Mouse (Mus musculus) liver, adult 2 months (tissue): ENCODE results near the gene Serpinb8. TPM values are rescaled to one million over a fixed set of nuclear protein-coding genes. Genes with fewer than 3 reads are reported as not detected.
A peak's percentile ranks its signal among the peaks of the same experiment; 100 is the strongest.

Source experiments
- DNase-seq: peaks from one replicate; pipeline ENCODE4 v3.0.0-alpha.2; 2011; ENCODE audit warnings: low read depth, low spot score; ENCODE audit errors: extremely low read depth
- H3K27ac ChIP-seq: fragments of 200-500 bp; replicated peaks from 2 replicates; pipeline ENCODE4 v1.5.1; 2012; ENCODE audit warnings: low read depth, mild to moderate bottlenecking, control low read depth, inconsistent platforms, low read length; ENCODE audit not compliant: insufficient read depth
- H3K27me3 ChIP-seq: fragments of 200-500 bp; 2 replicates; pipeline ENCODE4 v1.6.1; 2012; ENCODE audit warnings: mild to moderate bottlenecking, moderate library complexity, low read length, inconsistent platforms; ENCODE audit not compliant: control insufficient read depth, insufficient read depth
- H3K36me3 ChIP-seq: fragments of 200-500 bp; 2 replicates; pipeline ENCODE4 v1.6.1; 2012; ENCODE audit warnings: low read length, inconsistent platforms; ENCODE audit not compliant: control insufficient read depth, insufficient read depth
- H3K4me1 ChIP-seq: fragments of 200-500 bp; 2 replicates; pipeline ENCODE4 v1.6.1; 2011; ENCODE audit warnings: low read length; ENCODE audit not compliant: control insufficient read depth, insufficient read depth
- H3K4me3 ChIP-seq: fragments of 200-500 bp; 2 replicates; pipeline ENCODE4 v1.5.1; 2011; ENCODE audit warnings: low read depth, mild to moderate bottlenecking, control low read depth, low read length, moderate library complexity; ENCODE audit not compliant: insufficient read depth
- H3K79me2 ChIP-seq: fragments of 200-500 bp; 2 replicates; pipeline ENCODE4 v1.6.1; 2012; ENCODE audit warnings: inconsistent platforms, mild to moderate bottlenecking, low read length, moderate library complexity; ENCODE audit not compliant: control insufficient read depth, insufficient read depth
- H3K9ac ChIP-seq: fragments of 200-500 bp; 2 replicates; pipeline ENCODE4 v1.6.1; 2012; ENCODE audit warnings: low read depth, mild to moderate bottlenecking, control low read depth, inconsistent platforms, low read length
- CTCF ChIP-seq: fragments of 200-500 bp; IDR thresholded peaks from 2 replicates; pipeline ENCODE4 v1.5.1; 2011; ENCODE audit warnings: low read depth, low read length, control low read depth
- POLR2A ChIP-seq: fragments of 200-500 bp; IDR thresholded peaks from 2 replicates; pipeline ENCODE4 v1.6.1; 2011; ENCODE audit warnings: low read length, control low read depth; ENCODE audit not compliant: insufficient read depth; ENCODE audit errors: extremely low read depth
- WGBS: fragments of 180-500 bp; shearing (Covaris S2); methylation state at CpG from one replicate; pipeline ENCODE4 v1.1.7; 2018; 5-methylcytosine and 5-hydroxymethylcytosine counted together
- polyA plus RNA-seq: library from polyadenylated mRNA; depleted of rRNA; stranded (reverse); fragments of >200 nt; gene quantifications from 2 replicates; pipeline ENCODE4 v1.2.3, GENCODE M21; 2012; rRNA removed
- total RNA-seq: library from RNA; depleted of rRNA; stranded (reverse); fragments of >200 nt; gene quantifications from 2 replicates; pipeline ENCODE4 v1.2.3, GENCODE M21; 2014; rRNA removed

Serpinb8 gene
- total RNA-seq (3.5 and 7.4 TPM in 2 replicates), polyA plus RNA-seq (2.1 and 2.5 TPM in 2 replicates)

- Histone ChIP-seq H3K9ac (peak within 1 kb of the TSS; percentile 32), H3K36me3 (no peaks in the 10 kb centered on the region), H3K4me1 (no peaks in the 10 kb centered on the region), H3K27me3 (no peaks in the 10 kb centered on the region), H3K4me3 (peak within 1 kb of the TSS; percentile 32), H3K27ac (peak within 1 kb of the TSS; percentile 24), H3K79me2 (no peaks in the 10 kb centered on the region)
- TF ChIP-seq POLR2A (no peak), CTCF (no peak)
- DNase-seq = peak; percentile 77
- 22% methylated on average over 10 of the region's 10 CpGs for WGBS
Observed at GRCm38 (mm10) chr1:107589691-107590470, at the start of gene Serpinb8. Serpinb8 (plus strand) TSS chr1:107590006.

- TF ChIP-seq POLR2A (no peak), CTCF (no peak)
- no peaks in the 10 kb centered on the region; the same call in 1 of the 2 replicates for H3K4me1 ChIP-seq
- H3K27me3 ChIP-seq = no peaks in the 10 kb centered on the region
- 26% methylated on average over 3 of the region's 3 CpGs for WGBS
- no peak overlapping the region for H3K4me3 ChIP-seq
- no peak overlapping the region for H3K27ac ChIP-seq
- peak; percentile 85 for DNase-seq
- H3K36me3 ChIP-seq = no peaks in the 10 kb centered on the region
- no peak overlapping the region for H3K9ac ChIP-seq
- H3K79me2 ChIP-seq = no peaks in the 10 kb centered on the region
Observed at GRCm38 (mm10) chr1:107559494-107559893, 30.3 kb upstream of the Serpinb8 start.

GRCm38 (mm10) chr1:107562110-107562509 lies 27.7 kb upstream of the Serpinb8 start:
- no peak overlapping the region for H3K4me3 ChIP-seq
- no peak for DNase-seq
- no peak for TF ChIP-seq POLR2A
- no peak for TF ChIP-seq CTCF
- no peaks in the 10 kb centered on the region for H3K36me3 ChIP-seq
- WGBS = 61% methylated on average over 1 of the region's 1 CpGs
- no peaks in the 10 kb centered on the region; the same call in 1 of the 2 replicates for H3K4me1 ChIP-seq
- H3K79me2 ChIP-seq = no peaks in the 10 kb centered on the region
- H3K27ac ChIP-seq = no peak overlapping the region
- no peaks in the 10 kb centered on the region for H3K27me3 ChIP-seq
- no peak overlapping the region for H3K9ac ChIP-seq

GRCm38 (mm10) chr1:107565644-107566043 lies 24.2 kb upstream of the Serpinb8 start:
- no peaks in the 10 kb centered on the region for H3K36me3 ChIP-seq
- H3K79me2 ChIP-seq = no peaks in the 10 kb centered on the region
- no peaks in the 10 kb centered on the region for H3K27me3 ChIP-seq
- DNase-seq = peak; percentile 49
- TF ChIP-seq POLR2A (no peak), CTCF (peak; percentile 26; the same call in 1 of the 2 replicates)
- H3K27ac ChIP-seq = no peak overlapping the region
- H3K4me1 ChIP-seq = no peaks in the 10 kb centered on the region
- no peak overlapping the region for H3K4me3 ChIP-seq
- H3K9ac ChIP-seq = no peak overlapping the region

GRCm38 (mm10) chr1:107576094-107576493 lies 13.7 kb upstream of the Serpinb8 start:
- no peak overlapping the region for H3K27ac ChIP-seq
- DNase-seq = no peak
- no peaks in the 10 kb centered on the region for H3K4me1 ChIP-seq
- H3K27me3 ChIP-seq = no peaks in the 10 kb centered on the region
- H3K79me2 ChIP-seq = no peaks in the 10 kb centered on the region
- no peak overlapping the region for H3K9ac ChIP-seq
- H3K36me3 ChIP-seq = no peaks in the 10 kb centered on the region
- TF ChIP-seq POLR2A (no peak), CTCF (no peak)
- H3K4me3 ChIP-seq = no peak overlapping the region
- WGBS = 74% methylated on average over 2 of the region's 2 CpGs

GRCm38 (mm10) chr1:107577514-107577913 lies 12.3 kb upstream of the Serpinb8 start:
- Histone ChIP-seq H3K79me2 (no peaks in the 10 kb centered on the region), H3K4me1 (no peaks in the 10 kb centered on the region), H3K36me3 (no peaks in the 10 kb centered on the region), H3K9ac (no peak overlapping the region), H3K4me3 (no peak overlapping the region), H3K27ac (no peak overlapping the region), H3K27me3 (no peaks in the 10 kb centered on the region)
- no peak for DNase-seq
- TF ChIP-seq POLR2A = no peak
- TF ChIP-seq CTCF = no peak
- 57% methylated on average over 1 of the region's 1 CpGs for WGBS
